Mouse (Mus musculus) CD8-positive naive resting alpha-beta T cell, adult 2 months (primary cell): ENCODE data around the gene Prpf3.
"Not testable (repeated sequence)": the region's sequence is repeated elsewhere in the genome, so short reads cannot be mapped to it uniquely, and the experiment has no call there.

Experiments used
- DNase-seq, 2 experiments: peaks; one replicate each; pipeline ENCODE4 v3.0.0; 2022; ENCODE audit warnings: low read depth in 2 of 2, low spot score in 2 of 2

The Prpf3 gene

DNA sequence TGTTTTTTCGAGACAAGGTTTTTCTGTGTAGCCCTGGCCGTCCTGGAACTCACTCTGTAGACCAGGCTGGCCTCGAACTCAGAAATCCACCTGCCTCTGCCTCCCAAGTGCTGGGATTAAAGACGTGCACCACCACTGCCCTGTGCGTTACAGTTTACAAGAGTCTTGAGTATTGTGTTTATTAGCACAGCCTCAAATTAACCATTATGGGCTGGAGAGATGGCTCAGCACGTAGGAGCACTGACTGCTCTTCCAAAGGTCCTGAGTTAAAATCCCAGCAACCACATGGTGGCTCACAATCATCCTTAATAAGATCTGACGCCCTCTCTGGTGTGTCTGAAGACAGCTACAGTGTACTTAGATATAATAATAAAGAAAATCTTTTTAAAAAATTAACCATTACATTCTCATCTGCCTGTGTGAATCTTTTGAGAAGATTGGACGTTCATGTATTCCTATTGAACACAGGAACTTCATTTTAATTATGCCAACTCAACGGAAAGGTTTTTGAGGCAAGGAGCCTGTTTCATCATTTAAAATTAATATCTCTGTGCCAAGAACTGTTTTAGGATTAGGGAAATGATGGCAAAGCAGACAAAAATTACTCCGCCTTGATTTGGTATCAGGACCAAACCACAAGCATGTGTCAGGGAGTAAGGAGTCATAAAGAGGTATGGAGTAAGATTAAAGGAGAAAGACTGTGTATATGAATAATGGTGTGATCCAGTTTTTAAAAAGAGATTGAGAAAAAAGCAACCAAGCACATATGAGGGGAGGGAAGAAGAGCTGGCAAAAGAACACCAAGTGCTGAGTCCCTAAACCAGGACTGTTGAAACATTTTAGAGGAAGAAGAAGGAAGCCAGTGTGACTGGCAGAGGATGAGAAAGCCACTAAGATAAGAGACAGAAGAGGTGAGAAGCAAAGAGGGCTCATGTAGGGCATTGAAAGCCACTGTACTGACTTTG is 35.4 kb downstream of the Prpf3 start:
- no peak for DNase-seq

DNA sequence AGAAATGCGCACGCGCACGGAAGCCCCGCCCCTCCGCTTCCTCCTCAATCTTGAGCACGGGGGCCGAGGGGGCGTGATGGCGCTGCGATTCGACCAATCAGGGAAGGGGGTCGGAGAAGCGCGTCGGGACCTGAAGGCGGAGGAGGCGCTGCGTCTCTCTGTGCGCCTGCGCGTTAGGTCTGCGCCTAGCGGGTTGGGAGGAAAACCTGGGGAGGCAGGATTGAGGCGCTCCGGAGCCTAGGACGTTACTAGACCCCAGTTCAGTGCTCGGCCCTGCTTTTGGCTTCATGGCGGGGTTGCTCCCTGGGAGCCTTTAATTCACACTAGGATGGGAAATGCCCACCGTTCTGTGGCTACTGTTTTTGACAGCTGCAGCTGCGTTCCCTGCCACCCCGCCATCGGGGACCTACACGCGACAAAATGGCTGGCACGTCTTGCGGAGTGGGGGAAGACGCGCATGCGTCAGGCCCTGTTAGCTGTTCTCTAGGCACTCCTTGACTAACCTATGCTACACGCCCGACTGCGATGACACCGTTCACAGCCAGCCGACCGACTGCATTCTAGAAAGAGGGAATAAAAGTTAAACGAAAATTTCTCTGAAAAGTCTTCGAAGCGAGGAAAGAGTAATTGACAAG is 36.2 kb downstream of the Prpf3 start:
- DNase-seq, result peak; percentile 99 to 100

DNA sequence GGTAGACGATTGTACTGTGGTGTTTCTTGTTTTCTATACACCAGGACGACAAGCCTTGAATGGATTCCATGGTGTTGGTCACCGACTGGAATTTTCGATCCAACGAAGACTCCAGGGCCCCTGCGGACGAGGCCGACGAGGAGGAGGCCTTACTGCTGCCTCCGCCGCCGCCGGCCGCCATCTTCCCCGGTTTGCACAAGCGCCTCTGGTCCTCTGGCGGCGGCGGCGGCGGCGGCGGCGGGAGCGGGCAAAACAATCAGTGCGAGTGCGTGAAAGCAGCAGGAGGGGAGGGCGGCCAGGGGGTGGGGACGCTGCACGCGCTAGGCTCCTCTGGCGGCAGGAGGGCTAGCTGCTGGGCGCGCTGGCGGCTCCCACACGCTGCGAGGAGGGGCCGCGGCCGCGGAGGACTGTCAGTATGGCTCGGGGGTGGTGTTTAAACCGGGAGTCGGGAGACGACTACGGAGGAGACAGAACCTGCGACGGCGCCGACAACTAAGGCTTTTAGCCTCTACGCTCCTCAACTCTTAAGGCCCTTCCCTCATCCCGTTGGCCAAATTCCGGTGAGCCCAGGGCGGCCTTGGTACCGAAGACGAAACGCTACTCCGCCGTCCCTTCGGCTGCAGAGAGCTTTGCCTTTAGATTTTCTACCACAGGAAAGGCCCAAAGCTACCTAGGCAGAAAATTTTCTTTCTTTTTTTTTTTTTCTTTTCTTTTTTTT is 37.0 kb downstream of the Prpf3 start, which contains the start of gene Rprd2:
Gene Rprd2 (minus strand): TSS at position 293 of the 718 bp plus-strand sequence.
- DNase-seq, result peak; percentile 66 to 67

DNA sequence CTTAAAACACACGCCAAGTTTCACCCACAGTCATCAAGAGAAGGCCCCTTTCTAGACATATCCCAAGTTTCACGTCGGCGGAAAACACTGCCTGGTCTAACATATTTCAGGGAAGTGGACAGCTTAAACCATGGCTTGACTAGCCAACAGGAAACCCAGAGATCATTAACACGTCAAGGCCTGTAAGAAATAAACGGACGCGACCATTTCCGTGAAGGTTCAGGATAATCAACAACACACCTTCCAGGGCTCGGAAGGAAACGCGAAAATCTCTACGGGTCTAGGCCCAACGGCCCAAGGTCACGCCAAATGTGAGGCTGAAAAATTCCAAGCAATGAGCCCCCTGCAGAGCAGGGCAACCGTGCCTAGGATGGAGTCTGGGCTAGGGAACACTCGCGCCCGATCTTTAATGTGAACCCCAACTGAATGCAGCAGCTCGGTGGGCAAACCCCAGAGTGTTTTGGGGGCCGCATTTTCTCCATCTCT is 37.6 kb downstream of the Prpf3 start:
- peak in 1 of 2 experiments; percentile 28 for DNase-seq

DNA sequence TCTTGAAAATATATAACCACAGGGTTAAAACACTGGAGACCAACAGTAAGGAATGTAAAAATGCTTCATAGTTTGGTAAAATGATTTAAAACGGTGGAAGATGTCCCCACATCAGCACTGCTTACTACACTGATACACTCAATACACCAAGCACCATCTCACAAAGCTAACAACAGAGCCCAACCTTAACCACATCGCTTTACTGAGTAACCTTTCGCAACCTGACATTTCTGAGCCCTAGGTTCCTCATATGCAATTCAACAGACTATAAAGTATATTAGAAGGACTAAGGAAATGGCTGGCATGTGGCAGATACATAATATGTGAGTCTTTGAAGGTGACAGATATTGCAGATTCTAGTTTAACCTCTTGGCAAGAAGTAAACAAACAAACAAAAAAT is 39.0 kb downstream of the Prpf3 start:
- no peak for DNase-seq

DNA sequence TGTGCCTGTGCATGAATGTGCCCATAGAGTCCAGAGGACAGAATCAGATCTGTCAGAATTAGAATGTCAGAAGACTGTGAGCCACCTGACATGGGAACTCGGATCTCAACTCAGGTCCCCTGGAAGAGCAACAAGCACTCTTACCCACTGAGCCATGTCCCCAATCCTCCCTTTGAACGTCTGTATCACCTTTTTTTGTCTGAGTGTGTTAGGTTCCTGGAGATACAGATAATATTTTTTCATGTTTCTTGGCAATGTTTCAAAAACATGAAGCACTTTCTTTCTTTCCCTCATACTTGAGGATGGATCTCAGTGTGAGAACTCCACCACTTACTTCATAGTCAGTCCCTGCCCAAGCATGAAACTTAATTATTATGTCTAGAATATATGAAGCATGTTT is 47.3 kb downstream of the Prpf3 start:
- no peak for DNase-seq

DNA sequence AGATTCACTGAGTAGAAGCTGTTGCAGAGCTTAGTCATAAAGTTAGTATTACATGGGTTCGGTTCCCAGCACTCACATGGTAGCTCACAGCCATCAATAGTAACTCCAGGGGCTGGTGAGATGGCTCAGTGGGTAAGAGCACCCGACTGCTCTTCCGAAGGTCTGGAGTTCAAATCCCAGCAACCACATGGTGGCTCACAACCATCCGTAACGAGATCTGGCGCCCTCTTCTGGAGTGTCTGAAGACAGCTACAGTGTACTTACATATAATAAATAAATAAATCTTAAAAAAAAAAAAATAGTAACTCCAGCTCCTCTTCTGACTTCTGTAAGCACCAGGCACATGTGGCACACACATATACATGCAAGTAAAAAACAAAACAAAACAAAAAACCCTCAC is 48.1 kb downstream of the Prpf3 start:
- DNase-seq, result not testable (repeated sequence)

DNA sequence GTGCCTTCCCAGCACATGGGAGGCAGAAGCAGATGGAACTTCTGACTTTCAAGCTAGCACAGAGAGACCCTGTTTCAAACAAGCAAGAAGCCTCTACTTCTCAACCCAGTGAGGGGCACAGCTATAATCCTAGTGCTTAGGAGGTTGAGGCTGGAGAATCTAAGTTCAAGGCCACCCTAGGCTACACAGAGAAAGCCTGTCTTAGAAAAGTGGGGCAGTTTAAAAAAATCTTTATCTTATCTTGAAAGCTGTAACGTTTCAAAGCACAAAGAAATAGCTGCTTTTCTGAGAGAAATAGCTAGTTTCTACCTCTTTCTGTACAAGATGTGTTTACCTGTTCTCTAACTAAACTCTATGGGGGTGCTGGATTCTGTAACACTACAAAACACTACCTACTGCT is 49.0 kb downstream of the Prpf3 start:
- no peak for DNase-seq

DNA sequence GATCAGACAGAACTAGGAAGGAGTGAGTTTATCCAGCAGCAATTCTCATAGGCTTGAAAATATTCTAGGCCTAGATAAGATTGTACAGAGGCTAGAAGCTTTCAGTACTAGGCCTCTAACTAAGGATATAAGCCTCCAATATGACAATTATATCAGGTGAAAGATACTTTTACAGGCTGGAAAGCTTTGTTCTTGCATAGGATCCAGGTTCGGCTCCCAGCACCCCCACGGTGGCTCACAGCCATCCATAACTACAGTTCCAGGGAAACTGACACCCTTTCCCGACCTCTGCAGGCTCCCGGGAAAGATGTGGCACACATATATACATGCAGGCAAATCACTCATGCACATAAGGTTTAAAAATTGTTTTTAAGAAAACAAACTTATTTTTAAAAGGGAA is 51.8 kb downstream of the Prpf3 start:
- DNase-seq, result no peak

DNA sequence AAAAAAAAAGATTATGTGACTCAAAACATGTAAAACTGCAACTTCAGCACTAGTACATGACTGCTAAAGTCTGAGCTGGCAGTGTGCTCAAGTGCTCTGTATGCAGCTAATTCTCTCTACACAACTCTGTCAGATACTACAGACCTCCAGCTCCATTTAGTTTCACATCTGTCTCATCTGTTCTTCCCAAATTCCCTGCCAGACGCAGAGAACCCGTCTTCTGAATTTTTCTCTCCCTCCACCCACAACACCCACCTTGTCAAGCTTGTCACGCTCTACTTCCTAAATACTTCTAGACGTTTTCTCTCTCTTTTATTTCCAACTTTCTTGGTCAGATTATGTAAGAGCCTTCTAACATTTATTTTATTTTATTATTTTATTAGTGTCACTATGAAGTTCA is 56.9 kb downstream of the Prpf3 start:
- DNase-seq, result no peak

DNA sequence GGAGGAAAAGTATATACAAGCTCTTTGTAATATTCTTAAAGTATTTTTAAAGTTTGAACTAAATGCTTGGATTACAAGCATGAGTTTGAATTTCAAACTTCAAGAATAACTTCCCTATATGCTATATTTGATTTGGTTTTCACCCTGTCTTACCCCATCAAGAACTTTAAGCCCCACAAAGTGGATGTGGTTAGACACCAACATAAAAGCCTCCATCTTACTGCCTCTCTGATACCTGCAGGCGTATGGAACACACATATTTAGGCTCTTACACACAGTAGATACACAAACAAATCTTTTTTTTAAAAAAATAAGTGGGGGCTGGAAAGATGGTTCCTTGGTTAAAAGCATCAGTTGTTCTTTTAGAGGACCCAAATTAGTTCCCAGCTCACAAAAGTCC is 61.4 kb downstream of the Prpf3 start:
- peak in 1 of 2 experiments; percentile 26 for DNase-seq

DNA sequence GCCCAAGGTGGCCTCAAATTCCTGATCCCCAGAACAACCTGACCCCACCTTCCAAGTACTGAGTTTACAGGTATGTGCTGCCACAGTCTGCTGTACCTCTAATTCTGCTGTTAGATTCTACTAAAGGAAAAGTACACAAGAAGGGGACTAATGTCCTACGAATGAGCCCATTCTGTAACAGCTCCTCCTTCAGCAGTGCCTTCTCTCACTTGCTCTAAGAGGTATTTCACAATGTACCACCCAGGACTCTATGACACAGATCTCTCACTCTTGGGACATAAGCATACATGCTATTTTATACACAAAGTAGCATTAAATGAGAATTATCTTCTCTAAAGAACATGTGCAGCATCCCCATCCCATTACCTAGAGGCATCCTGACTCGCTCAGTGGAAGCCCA is 62.0 kb downstream of the Prpf3 start:
- no peak for DNase-seq

DNA sequence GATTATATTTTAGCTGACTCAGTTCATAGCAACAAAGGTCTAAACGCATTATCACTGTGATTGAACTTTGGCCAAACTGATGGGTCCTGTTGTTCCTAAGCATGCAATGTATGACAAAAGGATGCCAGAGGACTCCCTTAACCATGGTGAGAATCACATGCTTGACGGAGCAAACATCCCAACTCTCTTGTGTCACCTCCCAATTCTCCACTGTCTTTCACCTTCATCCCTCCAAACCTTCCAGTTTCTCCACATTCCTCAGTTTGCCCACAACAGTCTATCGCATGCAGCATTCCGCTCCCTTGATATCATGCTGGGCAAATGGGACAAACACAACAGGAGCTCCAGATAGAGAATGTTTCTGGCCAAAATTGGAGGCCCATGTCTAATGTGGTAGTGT is 70.2 kb downstream of the Prpf3 start:
- no peak for DNase-seq
